Mouse (Mus musculus) erythroblast, embryonic 14.5 days (primary cell): Measurements from ENCODE around the gene March2.

ENCODE experiments used
- GATA1 ChIP-seq: IDR thresholded peaks from 2 replicates; pipeline ENCODE4 v1.6.1; 2012; ENCODE audit warnings: low read length, inconsistent platforms, mixed read lengths
- TAL1 ChIP-seq: IDR thresholded peaks from 3 replicates; pipeline ENCODE4 v1.6.1; 2012; ENCODE audit warnings: low read length, inconsistent platforms, mixed read lengths

DNA sequence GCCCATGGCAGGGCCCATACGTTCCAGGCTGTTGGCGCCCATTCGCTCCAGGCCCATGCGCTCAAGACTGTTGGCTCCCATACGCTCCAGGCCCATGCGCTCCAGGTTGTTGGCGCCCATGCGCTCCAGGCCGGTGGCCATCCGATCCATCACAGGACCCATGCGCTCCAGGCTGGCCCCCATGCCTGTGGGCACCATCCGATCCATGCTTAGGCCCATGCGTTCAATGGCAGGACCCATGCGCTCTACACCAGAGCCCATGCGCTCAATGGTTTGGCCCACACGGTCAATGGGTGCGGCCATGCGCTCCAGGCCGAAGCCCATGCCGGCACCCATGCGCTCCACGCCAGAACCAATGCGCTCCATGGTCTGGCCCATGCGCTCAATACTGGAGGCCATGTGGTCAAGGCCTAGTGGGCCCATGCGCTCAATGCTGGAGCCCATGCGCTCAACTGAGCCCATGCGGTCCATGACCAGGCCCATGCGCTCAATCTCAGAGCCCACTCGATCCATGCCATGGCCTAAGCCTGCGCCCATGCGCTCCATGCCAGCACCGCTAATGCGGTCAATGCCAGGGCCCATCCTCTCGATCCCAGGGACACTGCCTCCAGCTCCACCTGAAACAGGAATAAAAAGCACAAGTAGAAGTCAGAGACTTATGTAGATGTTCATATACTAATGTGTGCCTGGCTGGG, 68.5 kb downstream of the March2 start:
- TF ChIP-seq GATA1 (no peak), TAL1 (no peak)
